Mouse (Mus musculus) forebrain, embryonic 16.5 days (tissue): ENCODE measurements around the gene Hrh2. TPM values are rescaled to one million over a fixed set of nuclear protein-coding genes. Genes with fewer than 3 reads are reported as not detected.

Experiments
- ATAC-seq: fragments of 200-750 bp; cut with Nextera tagmentation; 2 replicates; pipeline ENCODE4 v1.8.0; 2017; ENCODE audit warnings: mild to moderate bottlenecking, moderate library complexity
- H3K27ac ChIP-seq: fragments of 300-500 bp; sonication (generic); 2 replicates; pipeline ENCODE4 v1.5.1; 2014; ENCODE audit warnings: low read length, control low read depth
- H3K27me3 ChIP-seq: fragments of 300-500 bp; sonication (generic); replicated peaks from 2 replicates; pipeline ENCODE4 v1.6.1; 2014; ENCODE audit warnings: low read length; ENCODE audit not compliant: control insufficient read depth, insufficient read depth
- H3K36me3 ChIP-seq: fragments of 300-500 bp; sonication (generic); 2 replicates; pipeline ENCODE4 v1.6.1; 2014; ENCODE audit not compliant: control insufficient read depth, insufficient read depth
- H3K4me1 ChIP-seq: fragments of 300-500 bp; sonication (generic); replicated peaks from 2 replicates; pipeline ENCODE4 v1.6.1; 2014; ENCODE audit warnings: low read length; ENCODE audit not compliant: control insufficient read depth, insufficient read depth
- H3K4me2 ChIP-seq: fragments of 300-500 bp; sonication (generic); 2 replicates; pipeline ENCODE4 v1.6.1; 2014; ENCODE audit warnings: mild to moderate bottlenecking, low read length, control low read depth
- H3K4me3 ChIP-seq: fragments of 300-500 bp; sonication (generic); replicated peaks from 2 replicates; pipeline ENCODE4 v1.5.1; 2014; ENCODE audit warnings: mild to moderate bottlenecking, low read length, control low read depth
- H3K9ac ChIP-seq: fragments of 300-500 bp; sonication (generic); replicated peaks from 2 replicates; pipeline ENCODE4 v1.6.1; 2014; ENCODE audit warnings: low read depth, low read length, control low read depth
- H3K9me3 ChIP-seq: fragments of 300-500 bp; sonication (generic); 2 replicates; pipeline ENCODE4 v1.6.1; 2016; ENCODE audit warnings: low read length; ENCODE audit not compliant: control insufficient read depth
- WGBS: fragments of 180-500 bp; shearing (Covaris S2); extraction: QIAGEN DNeasy Blood & Tissue Kit; methylation state at CpG from one replicate; pipeline ENCODE4 v1.1.7; 2014; 5-methylcytosine and 5-hydroxymethylcytosine counted together
- polyA plus RNA-seq: library from polyadenylated mRNA; unstranded; fragments of >200 nt; fragmentation: Nextera tagmentation; extraction: Ambion mirVana; gene quantifications from 2 replicates; pipeline ENCODE4 v1.2.1, GENCODE M21; 2015

Hrh2 gene
- polyA plus RNA-seq, 1 experiment from 2014 or later = 0.73 TPM

DNA sequence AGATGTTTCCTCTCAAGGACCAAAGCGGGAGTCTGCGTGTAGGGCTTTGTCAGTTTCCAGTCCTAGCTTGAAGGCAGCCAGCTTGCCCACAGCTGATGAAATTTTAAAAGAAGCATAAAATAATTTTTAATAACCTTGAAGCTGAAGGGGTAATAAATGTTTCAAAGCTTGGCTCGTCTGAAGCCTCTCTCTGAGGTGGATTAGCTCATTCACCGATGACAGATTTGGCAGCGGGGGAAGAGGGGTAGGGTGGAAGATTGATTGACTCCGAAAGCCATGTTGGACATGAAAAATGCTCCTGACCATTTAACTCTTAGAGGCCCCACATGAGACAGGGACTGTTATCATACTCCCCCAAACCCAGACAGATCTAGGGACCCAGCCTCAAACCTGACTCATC is 71.7 kb downstream of the Hrh2 start:
- H3K4me2 ChIP-seq = no peak overlapping the region
- peaks cover 16% of the 10 kb centered on the region for H3K4me1 ChIP-seq
- no peaks in the 10 kb centered on the region for H3K9me3 ChIP-seq
- H3K27ac ChIP-seq = no peak overlapping the region
- H3K4me3 ChIP-seq = no peak overlapping the region
- no peak for ATAC-seq
- 81% methylated on average over 6 of the region's 6 CpGs for WGBS
- H3K36me3 ChIP-seq = no peaks in the 10 kb centered on the region
- H3K9ac ChIP-seq = no peak overlapping the region
- no peaks in the 10 kb centered on the region for H3K27me3 ChIP-seq

DNA sequence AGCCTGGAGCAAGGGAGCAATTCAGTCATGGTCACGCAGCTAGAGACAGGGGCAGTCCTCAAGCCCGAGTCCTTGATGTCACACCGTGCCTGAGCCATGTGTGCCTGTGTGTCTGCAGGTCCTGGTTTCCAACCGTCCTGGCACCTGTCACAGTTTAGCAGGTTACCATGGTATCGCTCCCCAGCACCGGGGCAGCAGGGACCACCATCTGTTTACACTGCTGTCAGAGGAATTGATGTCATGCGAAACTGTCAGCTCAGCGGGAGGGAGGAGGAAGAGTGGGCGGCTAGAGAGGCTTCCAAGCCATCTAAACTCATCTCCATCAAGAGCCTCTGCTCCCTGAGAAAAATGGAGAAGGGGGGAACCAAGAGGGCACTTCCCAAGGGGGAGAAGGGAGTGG is 74.5 kb downstream of the Hrh2 start:
- H3K27me3 ChIP-seq = no peaks in the 10 kb centered on the region
- 22% methylated on average over 9 of the region's 9 CpGs for WGBS
- no peak overlapping the region for H3K9ac ChIP-seq
- H3K4me1 ChIP-seq = peaks cover 26% of the 10 kb centered on the region
- peak; percentile 80 for ATAC-seq
- H3K36me3 ChIP-seq = no peaks in the 10 kb centered on the region
- no peak overlapping the region for H3K4me2 ChIP-seq
- no peak overlapping the region for H3K4me3 ChIP-seq
- peak overlapping the region; percentile 47; the same call in 1 of the 2 replicates for H3K27ac ChIP-seq
- H3K9me3 ChIP-seq = no peaks in the 10 kb centered on the region

DNA sequence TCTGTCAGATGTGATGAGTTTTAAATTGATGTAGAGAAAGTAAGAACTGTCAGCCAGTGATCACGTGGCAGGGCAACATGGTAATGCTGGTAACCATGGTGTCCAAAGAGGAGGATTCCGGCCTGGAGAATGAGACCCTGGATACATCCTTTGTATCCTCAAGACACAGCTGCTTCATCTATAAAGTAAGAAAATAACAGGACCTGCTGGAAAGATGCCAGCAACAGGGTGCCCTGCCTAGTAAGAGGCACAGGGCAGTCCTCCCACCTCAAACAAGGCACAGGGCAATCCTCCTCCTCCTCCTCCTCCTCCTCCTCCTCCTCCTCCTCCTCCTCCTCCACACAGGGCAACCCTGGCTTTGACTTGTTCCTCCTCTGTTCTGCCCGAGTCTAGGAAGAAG is 77.2 kb downstream of the Hrh2 start:
- ATAC-seq = no peak
- Histone ChIP-seq H3K9me3 (no peaks in the 10 kb centered on the region), H3K36me3 (no peaks in the 10 kb centered on the region), H3K27me3 (no peaks in the 10 kb centered on the region), H3K4me1 (peaks cover 26% of the 10 kb centered on the region), H3K4me2 (no peak overlapping the region), H3K4me3 (no peak overlapping the region), H3K27ac (no peak overlapping the region), H3K9ac (no peak overlapping the region)
- WGBS = 19% methylated on average over 3 of the region's 3 CpGs

DNA sequence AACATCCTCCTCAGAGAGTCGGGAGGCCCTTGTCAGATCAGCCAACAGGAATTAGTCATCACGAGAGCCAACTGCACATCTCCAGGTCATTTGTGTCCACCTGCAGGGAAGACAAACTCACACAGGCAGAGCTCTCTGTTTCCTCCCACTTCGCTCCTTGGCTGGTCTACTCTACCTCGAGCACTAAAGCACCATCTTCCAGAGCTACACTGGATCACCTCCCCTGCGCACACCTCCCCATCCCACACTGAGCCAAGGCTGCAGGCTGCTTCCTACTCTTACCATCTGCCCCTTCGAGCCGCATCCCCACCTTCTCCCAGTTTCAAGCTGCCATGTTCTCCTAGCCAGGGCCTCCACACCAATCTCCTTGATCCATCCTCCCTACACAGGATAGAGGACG is 77.7 kb downstream of the Hrh2 start:
- 53% methylated on average over 8 of the region's 8 CpGs for WGBS
- H3K4me3 ChIP-seq = no peak overlapping the region
- H3K27me3 ChIP-seq = no peaks in the 10 kb centered on the region
- no peak for ATAC-seq
- H3K9ac ChIP-seq = no peak overlapping the region
- no peaks in the 10 kb centered on the region for H3K9me3 ChIP-seq
- peaks cover 26% of the 10 kb centered on the region for H3K4me1 ChIP-seq
- peak overlapping the region; percentile 37; the same call in 1 of the 2 replicates for H3K27ac ChIP-seq
- H3K4me2 ChIP-seq = no peak overlapping the region
- no peaks in the 10 kb centered on the region for H3K36me3 ChIP-seq

DNA sequence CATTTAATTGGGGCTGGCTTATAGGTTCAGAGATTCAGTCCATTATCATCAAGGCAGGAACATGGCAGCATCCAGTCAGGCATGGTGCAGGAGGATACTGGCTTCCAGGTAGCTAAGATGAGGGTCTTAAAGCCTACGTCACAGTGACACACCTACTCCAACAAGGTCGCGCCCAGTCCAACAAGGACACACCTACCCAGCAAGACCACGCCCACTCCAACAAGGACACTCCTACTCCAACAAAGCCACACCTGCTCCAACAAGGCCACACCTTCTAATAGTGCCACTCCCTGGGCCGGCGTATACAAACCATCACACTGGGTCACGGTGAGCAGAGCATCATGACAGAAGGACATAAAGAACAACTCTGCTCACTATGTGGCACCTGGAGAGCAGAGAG is 80.1 kb downstream of the Hrh2 start:
- 91% methylated on average over 7 of the region's 7 CpGs for whole genome bisulfite sequencing
- no peaks in the 10 kb centered on the region for H3K27me3 ChIP-seq
- no peak overlapping the region for H3K4me3 ChIP-seq
- no peak for ATAC-seq
- peaks cover 16% of the 10 kb centered on the region for H3K4me1 ChIP-seq
- no peak overlapping the region for H3K27ac ChIP-seq
- H3K9me3 ChIP-seq = no peaks in the 10 kb centered on the region
- H3K4me2 ChIP-seq = no peak overlapping the region
- H3K9ac ChIP-seq = no peak overlapping the region
- H3K36me3 ChIP-seq = no peaks in the 10 kb centered on the region

DNA sequence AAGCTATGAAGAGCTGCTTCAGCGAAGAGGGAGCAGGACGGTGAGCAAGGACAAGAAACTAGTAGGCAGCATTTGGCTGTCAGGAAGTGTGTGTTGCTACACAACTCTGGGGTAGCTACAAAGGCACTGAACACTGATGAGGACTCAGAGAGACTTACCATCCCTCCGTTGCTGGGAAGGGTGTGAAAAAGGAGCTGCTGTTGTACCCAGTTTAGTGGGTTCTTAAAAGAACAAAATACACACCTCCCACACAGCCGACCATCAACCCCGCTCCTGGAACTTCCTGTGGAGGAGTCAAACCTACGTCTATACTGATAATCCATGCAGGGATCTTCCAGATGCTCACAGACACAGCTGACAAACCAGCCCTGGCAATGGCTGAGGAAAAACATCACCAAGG is 85.5 kb downstream of the Hrh2 start:
- no peak overlapping the region for H3K4me2 ChIP-seq
- H3K4me1 ChIP-seq = peaks cover 14% of the 10 kb centered on the region
- ATAC-seq = no peak
- no peak overlapping the region for H3K27ac ChIP-seq
- no peaks in the 10 kb centered on the region for H3K27me3 ChIP-seq
- no peak overlapping the region for H3K9ac ChIP-seq
- H3K9me3 ChIP-seq = no peaks in the 10 kb centered on the region; the same call in 1 of the 2 replicates
- no peak overlapping the region for H3K4me3 ChIP-seq
- H3K36me3 ChIP-seq = no peaks in the 10 kb centered on the region
- WGBS = 94% methylated on average over 6 of the region's 6 CpGs

DNA sequence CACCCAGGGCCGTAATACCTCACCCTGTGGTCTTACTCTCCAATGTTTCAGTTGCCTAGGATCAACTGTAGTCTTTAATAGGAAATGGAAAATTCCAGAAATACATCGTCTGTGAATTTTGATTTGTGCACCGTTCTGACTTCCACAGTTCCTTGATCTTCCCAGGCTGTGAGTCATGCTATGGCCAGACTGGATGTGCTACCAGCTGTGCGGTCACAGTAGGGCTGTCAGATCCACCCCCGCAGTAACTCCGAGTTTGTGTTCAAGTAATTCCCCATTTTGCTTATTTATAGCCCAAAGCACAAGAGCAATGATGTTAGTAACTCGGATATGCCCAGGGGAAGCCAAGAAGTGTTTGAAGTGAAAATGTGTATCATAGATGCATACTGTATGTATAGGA is 88.4 kb downstream of the Hrh2 start:
- ATAC-seq = no peak
- Histone ChIP-seq H3K27ac (no peak overlapping the region), H3K4me1 (peaks cover 24% of the 10 kb centered on the region), H3K27me3 (no peaks in the 10 kb centered on the region), H3K9ac (no peak overlapping the region), H3K9me3 (no peaks in the 10 kb centered on the region; the same call in 1 of the 2 replicates), H3K36me3 (no peaks in the 10 kb centered on the region), H3K4me2 (no peak overlapping the region), H3K4me3 (no peak overlapping the region)
- WGBS = 90% methylated on average over 7 of the region's 7 CpGs

DNA sequence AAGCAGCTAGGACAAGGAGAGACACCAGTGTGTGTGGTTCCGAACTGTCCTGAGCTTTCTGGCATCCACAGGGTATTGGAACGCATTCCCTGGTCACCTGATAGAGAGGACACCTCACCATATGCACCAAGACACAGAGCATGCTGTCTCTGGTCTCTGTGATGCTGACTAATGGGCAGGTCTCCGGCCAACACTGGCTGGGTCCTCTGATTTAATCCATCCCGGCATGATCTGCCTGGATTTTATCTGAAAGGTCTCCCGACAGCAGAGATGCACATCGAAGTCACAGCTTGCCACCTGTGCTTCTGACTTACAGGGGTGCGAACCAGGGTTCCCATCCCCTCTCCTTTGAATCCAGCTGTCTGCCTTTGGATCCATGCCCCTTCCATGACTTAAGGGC is 89.2 kb downstream of the Hrh2 start:
- Histone ChIP-seq H3K9me3 (no peaks in the 10 kb centered on the region; the same call in 1 of the 2 replicates), H3K27me3 (no peaks in the 10 kb centered on the region), H3K9ac (no peak overlapping the region), H3K4me1 (peaks cover 24% of the 10 kb centered on the region), H3K36me3 (no peaks in the 10 kb centered on the region), H3K4me2 (no peak overlapping the region), H3K27ac (no peak overlapping the region), H3K4me3 (no peak overlapping the region)
- 67% methylated on average over 7 of the region's 7 CpGs for WGBS
- ATAC-seq = no peak

DNA sequence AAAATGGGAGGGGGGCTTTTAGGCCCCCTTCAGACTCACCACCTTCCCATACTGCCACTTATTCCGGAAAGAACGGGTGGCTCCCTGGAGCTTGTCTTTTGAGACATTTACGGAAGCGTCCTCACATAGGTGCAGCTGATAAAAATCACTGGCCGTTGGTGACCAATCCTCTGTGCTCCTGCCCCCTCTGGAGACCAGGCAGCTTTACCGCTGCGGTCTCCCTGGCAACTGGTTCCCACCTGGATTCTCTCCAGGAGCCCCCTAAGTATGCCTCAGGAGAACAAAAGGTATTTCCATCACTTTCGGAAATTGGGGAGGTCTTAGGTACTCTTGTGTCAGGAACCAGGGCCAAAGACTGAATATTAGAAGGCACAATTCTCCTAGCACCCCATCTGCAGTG is 89.7 kb downstream of the Hrh2 start:
- Histone ChIP-seq H3K27me3 (no peaks in the 10 kb centered on the region), H3K36me3 (no peaks in the 10 kb centered on the region), H3K4me3 (no peak overlapping the region), H3K4me2 (no peak overlapping the region), H3K27ac (peak overlapping the region; percentile 68; the same call in 1 of the 2 replicates), H3K9me3 (no peaks in the 10 kb centered on the region; the same call in 1 of the 2 replicates), H3K9ac (no peak overlapping the region), H3K4me1 (peaks cover 24% of the 10 kb centered on the region)
- 15% methylated on average over 8 of the region's 8 CpGs for WGBS
- ATAC-seq = no peak
